ENCODE assay signal across 23 mouse cellular contexts in genomic region chr9:86315700-86316099, GRCm38 (mm10).
DNase-seq lines count a peak whose midpoint lies in the region; ATAC-seq and TF ChIP-seq lines count a peak whose summit lies in the region.
"Had no signal": no experiment of that assay in that cellular context is flagged by ENCODE, and none has a peak within 500 bp of the region (broad histone marks: within the 10 kb centered on the region; RNA-seq: fewer than 3 reads in every experiment).

No protein-coding gene starts in this region.

- no peak for TF ChIP-seq CTCF in CH12.LX (conservative IDR thresholded peaks at IDR 0.05 in 1 of 2, IDR thresholded peaks at IDR 0.05 in 1 of 2; ENCODE audit: low read depth in 2 of 2, low read length in 2 of 2)

- peak; percentile 28 to 32 for DNase-seq in spleen, postnatal 36 days (ENCODE audit: low spot score in 2 of 2)
- no peak for DNase-seq in spleen, postnatal 10 days (ENCODE audit: low spot score in 2 of 2)
- DNase-seq in A20 (ENCODE audit: low read depth, low spot score) = peak; percentile 86
- DNase-seq in CH12.LX (ENCODE audit: extremely low read depth) = peak; percentile 63
- DNase-seq in splenic B cell, adult 2 months (ENCODE audit: low read depth, low spot score) = peak; percentile 47
- no peak for DNase-seq in thymus, postnatal 0 days (ENCODE audit: low spot score)
- DNase-seq: adrenal gland, adult 8-10 months; adrenal gland, postnatal 14 days; adrenal gland, postnatal 36 days; cerebellum, adult 11-12 months; cerebellum, adult 2 months; cerebellum, adult 9-10 months; cerebellum, postnatal 10 days; cerebellum, postnatal 25 days; forebrain, postnatal 0 days had no signal

- dilution Hi-C loops in CH12.LX (cut with MboI; ENCODE audit: extremely low pct_ligation_motif_present, extremely low pct_unique_long_range_greater_than_20kb, low sequenced_read_pairs) = no loop called here

- WGBS in liver, embryonic 12.5 days (ENCODE audit: insufficient replicate concordance) = 84% methylated on average over 2 of the region's 2 CpGs

- H3K4me3 ChIP-seq in CH12.LX (replicated peaks in 1 of 3; ENCODE audit: low read depth in 2 of 3, low read length in 2 of 3, poor library complexity in 1 of 3) = no peak overlapping the region
- no peak overlapping the region for H3K4me3 ChIP-seq in liver, embryonic 12.5 days
- H3K4me3 ChIP-seq: embryonic facial prominence, embryonic 10.5 days; embryonic facial prominence, embryonic 12.5 days; forebrain, embryonic 13.5 days; forebrain, embryonic 15.5 days had no signal

- no peak overlapping the region for H3K9ac ChIP-seq in CH12.LX (ENCODE audit: insufficient read depth, low read depth)
- no peak overlapping the region for H3K9ac ChIP-seq in liver, embryonic 12.5 days
- H3K9ac ChIP-seq: embryonic facial prominence, embryonic 12.5 days; forebrain, embryonic 13.5 days; forebrain, embryonic 15.5 days; forebrain, postnatal 0 days had no signal

- peaks cover 9% of the 10 kb centered on the region for H3K9me3 ChIP-seq in CH12.LX (replicated peaks; ENCODE audit: low read length)
- no peaks in the 10 kb centered on the region for H3K9me3 ChIP-seq in liver, embryonic 12.5 days (replicated peaks)
- H3K9me3 ChIP-seq: embryonic facial prominence, embryonic 10.5 days; embryonic facial prominence, embryonic 12.5 days; forebrain, embryonic 15.5 days had no signal

- no peak overlapping the region for H3K27ac ChIP-seq in CH12.LX (ENCODE audit: insufficient read depth, low read depth)
- H3K27ac ChIP-seq in liver, embryonic 12.5 days = no peak overlapping the region
- H3K27ac ChIP-seq: embryonic facial prominence, embryonic 10.5 days; embryonic facial prominence, embryonic 12.5 days; forebrain, embryonic 13.5 days; forebrain, embryonic 15.5 days had no signal

- H3K4me2 ChIP-seq in CH12.LX (ENCODE audit: insufficient read depth, low read depth, poor library complexity, severe bottlenecking) = peak overlapping the region; percentile 29; the same call in 1 of the 2 replicates
- H3K4me2 ChIP-seq in liver, embryonic 12.5 days = no peak overlapping the region
- H3K4me2 ChIP-seq: embryonic facial prominence, embryonic 12.5 days; forebrain, embryonic 13.5 days; forebrain, embryonic 15.5 days had no signal

- in situ Hi-C loops in CH12.LX (cut with MboI; ENCODE audit: low pct_ligation_motif_present, low pct_unique_long_range_greater_than_20kb, low sequenced_read_pairs) = no loop called here

- no peaks in the 10 kb centered on the region for H3K27me3 ChIP-seq in CH12.LX (replicated peaks)
- no peaks in the 10 kb centered on the region for H3K27me3 ChIP-seq in splenic B cell, adult 2 months (ENCODE audit: control insufficient read depth, insufficient read depth, low read length, poor library complexity, severe bottlenecking)
- no peaks in the 10 kb centered on the region for H3K27me3 ChIP-seq in liver, embryonic 12.5 days (replicated peaks)
- H3K27me3 ChIP-seq: embryonic facial prominence, embryonic 12.5 days; forebrain, embryonic 13.5 days; forebrain, embryonic 15.5 days; Patski had no signal

- H3K4me1 ChIP-seq in CH12.LX (ENCODE audit: control insufficient read depth in 1 of 2, insufficient read depth in 2 of 2) = peaks cover 0 to 18% of the 10 kb centered on the region in 2 experiments; a peak in 3 of 4 replicates
- no peaks in the 10 kb centered on the region for H3K4me1 ChIP-seq in liver, embryonic 12.5 days
- H3K4me1 ChIP-seq: embryonic facial prominence, embryonic 12.5 days had no signal

- ATAC-seq in liver, embryonic 12.5 days = no peak
- ATAC-seq: activated CD4-positive, CD25-positive, alpha-beta regulatory T cell, adult 4 months; CD4-positive, CD25-positive, alpha-beta regulatory T cell, adult 4 months; forebrain, embryonic 13.5 days; forebrain, embryonic 15.5 days; forebrain, postnatal 0 days; Patski had no signal

- TF ChIP-seq RAD21 in CH12.LX (IDR thresholded peaks at IDR 0.05; ENCODE audit: low read depth, low read length) = no peak

- no peak for TF ChIP-seq EP300 in CH12.LX (IDR thresholded peaks at IDR 0.05; ENCODE audit: low read length)

- TF ChIP-seq POLR2A in CH12.LX (IDR thresholded peaks at IDR 0.05; ENCODE audit: low read depth, low read length) = no peak

- no peaks in the 10 kb centered on the region for H3K36me3 ChIP-seq in CH12.LX (replicated peaks in 1 of 2; ENCODE audit: control insufficient read depth in 1 of 2, insufficient read depth in 1 of 2, low read length in 1 of 2)
- no peaks in the 10 kb centered on the region for H3K36me3 ChIP-seq in splenic B cell, adult 2 months (ENCODE audit: control insufficient read depth, insufficient read depth, low read length, poor library complexity, severe bottlenecking)
- H3K36me3 ChIP-seq in liver, embryonic 12.5 days = no peaks in the 10 kb centered on the region
- H3K36me3 ChIP-seq: embryonic facial prominence, embryonic 10.5 days; embryonic facial prominence, embryonic 12.5 days; forebrain, embryonic 15.5 days had no signal

- H3K79me2 ChIP-seq in CH12.LX (replicated peaks; ENCODE audit: control insufficient read depth, extremely low read depth, insufficient read depth, poor library complexity, severe bottlenecking) = no peaks in the 10 kb centered on the region

TF ChIP-seq in CH12.LX, 34 proteins besides CTCF, POLR2A, EP300 and RAD21:
- TF ChIP-seq MAZ (IDR thresholded peaks at IDR 0.05; ENCODE audit: low read depth, low read length) (no peak), USF1 (IDR thresholded peaks at IDR 0.05; ENCODE audit: low read depth, low read length) (no peak), BHLHE40 (IDR thresholded peaks at IDR 0.05; ENCODE audit: low read depth, low read length) (peak; percentile 80), NRF1 (IDR thresholded peaks at IDR 0.05; ENCODE audit: low read depth, low read length) (no peak), ETS1 (conservative IDR thresholded peaks at IDR 0.05; ENCODE audit: low read depth, low read length) (0 out of 2 replicates have a peak, but pooled peaks have one; percentile 10), MAFK (IDR thresholded peaks at IDR 0.05; ENCODE audit: insufficient replicate concordance, low read length) (0 out of 2 replicates have a peak, but pooled peaks have one; percentile 20), KAT2A (IDR thresholded peaks at IDR 0.05; ENCODE audit: insufficient replicate concordance, low read length) (no peak)

Comparison
In these comparisons a context has a peak if more than half of its experiments do, and no peak if none do; other contexts are left out.
1. DNase-seq: peak in spleen, postnatal 36 days (2 of 2), A20 (single experiment), CH12.LX (single experiment) and splenic B cell, adult 2 months (single experiment); none in spleen, postnatal 10 days (0 of 2) and thymus, postnatal 0 days (single experiment).